Mouse (Mus musculus): ENCODE measurements around the gene Ptar1. TPM values are rescaled to one million over a fixed set of nuclear protein-coding genes. Genes with fewer than 3 reads are reported as not detected.

Ptar1 gene
- polyA plus RNA-seq, 1 experiment from 2014 or later = 3.4 TPM

DNA sequence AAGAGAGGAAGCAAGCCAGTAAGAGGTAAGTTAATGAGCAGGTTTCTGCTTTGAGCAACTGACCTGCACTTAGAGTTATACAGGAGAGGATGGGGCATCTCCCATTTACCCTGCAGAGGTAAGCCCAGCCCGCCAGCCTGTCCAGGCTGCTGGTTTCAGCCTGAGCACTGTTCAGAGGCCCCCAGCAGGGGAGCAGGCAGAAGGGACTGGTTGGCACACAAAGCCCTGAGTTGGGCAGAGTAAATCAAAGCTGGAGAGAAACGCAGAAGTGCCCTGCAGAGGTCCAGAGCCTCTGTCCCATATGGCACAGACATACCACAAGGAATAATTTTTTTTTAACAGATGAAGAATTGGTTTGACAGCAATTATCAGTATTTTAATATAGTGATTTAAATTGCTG, 76.8 kb downstream of the Ptar1 start:
- WGBS = 61% methylated on average over 2 of the region's 2 CpGs
- Histone ChIP-seq H3K4me3 (ENCODE audit: low read length) (no peak overlapping the region), H3K27me3 (ENCODE audit: control insufficient read depth, insufficient read depth, low read length) (peaks cover 12% of the 10 kb centered on the region), H3K36me3 (ENCODE audit: control insufficient read depth, insufficient read depth) (no peaks in the 10 kb centered on the region), H3K4me1 (ENCODE audit: control insufficient read depth, insufficient read depth, low read length) (peaks cover 5% of the 10 kb centered on the region; the same call in 1 of the 2 replicates), H3K9ac (ENCODE audit: low read length) (no peak overlapping the region), H3K27ac (ENCODE audit: low read length) (no peak overlapping the region), H3K9me3 (replicated peaks; ENCODE audit: control insufficient read depth, low read length) (no peaks in the 10 kb centered on the region), H3K4me2 (ENCODE audit: low read depth, low read length) (no peak overlapping the region)
- ATAC-seq (replicated peaks; ENCODE audit: extremely low read depth, insufficient read depth, low FRiP score) = no peak

GRCm38 (mm10) chr19:23768864-23769263, 81.6 kb downstream of the Ptar1 start:
- Histone ChIP-seq H3K27me3 (ENCODE audit: control insufficient read depth, insufficient read depth, low read length) (no peaks in the 10 kb centered on the region), H3K4me1 (ENCODE audit: control insufficient read depth, insufficient read depth, low read length) (no peaks in the 10 kb centered on the region), H3K9ac (ENCODE audit: low read length) (no peak overlapping the region), H3K4me2 (ENCODE audit: low read depth, low read length) (no peak overlapping the region), H3K27ac (ENCODE audit: low read length) (no peak overlapping the region), H3K9me3 (replicated peaks; ENCODE audit: control insufficient read depth, low read length) (no peaks in the 10 kb centered on the region), H3K4me3 (ENCODE audit: low read length) (no peak overlapping the region), H3K36me3 (ENCODE audit: control insufficient read depth, insufficient read depth) (no peaks in the 10 kb centered on the region)
- ATAC-seq (replicated peaks; ENCODE audit: extremely low read depth, insufficient read depth, low FRiP score) = no peak
- 74% methylated on average over 5 of the region's 5 CpGs for WGBS

- Histone ChIP-seq H3K4me3 (ENCODE audit: low read length) (no peak overlapping the region), H3K4me1 (ENCODE audit: control insufficient read depth, insufficient read depth, low read length) (no peaks in the 10 kb centered on the region), H3K4me2 (ENCODE audit: low read depth, low read length) (no peak overlapping the region), H3K27me3 (ENCODE audit: control insufficient read depth, insufficient read depth, low read length) (no peaks in the 10 kb centered on the region), H3K9me3 (replicated peaks; ENCODE audit: control insufficient read depth, low read length) (no peaks in the 10 kb centered on the region), H3K9ac (ENCODE audit: low read length) (no peak overlapping the region), H3K36me3 (ENCODE audit: control insufficient read depth, insufficient read depth) (no peaks in the 10 kb centered on the region), H3K27ac (ENCODE audit: low read length) (no peak overlapping the region)
- ATAC-seq (replicated peaks; ENCODE audit: extremely low read depth, insufficient read depth, low FRiP score) = no peak
- WGBS = 70% methylated on average over 10 of the region's 10 CpGs
These were observed 83.5 kb downstream of the Ptar1 start for GRCm38 (mm10) chr19:23770494-23771423.

- no peak overlapping the region for H3K9ac ChIP-seq (ENCODE audit: low read length)
- ATAC-seq (replicated peaks; ENCODE audit: extremely low read depth, insufficient read depth, low FRiP score) = no peak
- H3K36me3 ChIP-seq (ENCODE audit: control insufficient read depth, insufficient read depth) = no peaks in the 10 kb centered on the region
- H3K4me3 ChIP-seq (ENCODE audit: low read length) = no peak overlapping the region
- no peak overlapping the region for H3K27ac ChIP-seq (ENCODE audit: low read length)
- 63% methylated on average over 7 of the region's 7 CpGs for WGBS
- no peaks in the 10 kb centered on the region for H3K27me3 ChIP-seq (ENCODE audit: control insufficient read depth, insufficient read depth, low read length)
- H3K9me3 ChIP-seq (replicated peaks; ENCODE audit: control insufficient read depth, low read length) = no peaks in the 10 kb centered on the region
- no peak overlapping the region for H3K4me2 ChIP-seq (ENCODE audit: low read depth, low read length)
- H3K4me1 ChIP-seq (ENCODE audit: control insufficient read depth, insufficient read depth, low read length) = no peaks in the 10 kb centered on the region
These were observed 84.7 kb downstream of the Ptar1 start for GRCm38 (mm10) chr19:23771971-23772370.

- Histone ChIP-seq H3K36me3 (ENCODE audit: control insufficient read depth, insufficient read depth) (no peaks in the 10 kb centered on the region), H3K27me3 (ENCODE audit: control insufficient read depth, insufficient read depth, low read length) (no peaks in the 10 kb centered on the region), H3K4me3 (ENCODE audit: low read length) (no peak overlapping the region), H3K9ac (ENCODE audit: low read length) (no peak overlapping the region), H3K4me1 (ENCODE audit: control insufficient read depth, insufficient read depth, low read length) (no peaks in the 10 kb centered on the region), H3K9me3 (replicated peaks; ENCODE audit: control insufficient read depth, low read length) (no peaks in the 10 kb centered on the region), H3K27ac (ENCODE audit: low read length) (no peak overlapping the region), H3K4me2 (ENCODE audit: low read depth, low read length) (no peak overlapping the region)
- WGBS = 74% methylated on average over 6 of the region's 6 CpGs
- ATAC-seq (replicated peaks; ENCODE audit: extremely low read depth, insufficient read depth, low FRiP score) = no peak
These were observed 88.1 kb downstream of the Ptar1 start for GRCm38 (mm10) chr19:23775356-23775755.

- no peaks in the 10 kb centered on the region for H3K9me3 ChIP-seq (replicated peaks; ENCODE audit: control insufficient read depth, low read length)
- no peak for ATAC-seq (replicated peaks; ENCODE audit: extremely low read depth, insufficient read depth, low FRiP score)
- peaks cover 2% of the 10 kb centered on the region; the same call in 1 of the 2 replicates for H3K4me1 ChIP-seq (ENCODE audit: control insufficient read depth, insufficient read depth, low read length)
- H3K4me3 ChIP-seq (ENCODE audit: low read length) = no peak overlapping the region
- H3K27me3 ChIP-seq (ENCODE audit: control insufficient read depth, insufficient read depth, low read length) = no peaks in the 10 kb centered on the region
- no peak overlapping the region for H3K4me2 ChIP-seq (ENCODE audit: low read depth, low read length)
- no peak overlapping the region for H3K9ac ChIP-seq (ENCODE audit: low read length)
- no peaks in the 10 kb centered on the region for H3K36me3 ChIP-seq (ENCODE audit: control insufficient read depth, insufficient read depth)
- no peak overlapping the region for H3K27ac ChIP-seq (ENCODE audit: low read length)
These were observed 91.9 kb downstream of the Ptar1 start for GRCm38 (mm10) chr19:23779130-23779529.

GRCm38 (mm10) chr19:23780105-23780504, 92.9 kb downstream of the Ptar1 start:
- no peak for ATAC-seq (replicated peaks; ENCODE audit: extremely low read depth, insufficient read depth, low FRiP score)
- no peak overlapping the region for H3K4me3 ChIP-seq (ENCODE audit: low read length)
- no peaks in the 10 kb centered on the region for H3K9me3 ChIP-seq (replicated peaks; ENCODE audit: control insufficient read depth, low read length)
- peaks cover 2% of the 10 kb centered on the region; the same call in 1 of the 2 replicates for H3K4me1 ChIP-seq (ENCODE audit: control insufficient read depth, insufficient read depth, low read length)
- 80% methylated on average over 4 of the region's 4 CpGs for WGBS
- H3K9ac ChIP-seq (ENCODE audit: low read length) = no peak overlapping the region
- no peaks in the 10 kb centered on the region for H3K27me3 ChIP-seq (ENCODE audit: control insufficient read depth, insufficient read depth, low read length)
- no peaks in the 10 kb centered on the region for H3K36me3 ChIP-seq (ENCODE audit: control insufficient read depth, insufficient read depth)
- no peak overlapping the region for H3K27ac ChIP-seq (ENCODE audit: low read length)
- no peak overlapping the region for H3K4me2 ChIP-seq (ENCODE audit: low read depth, low read length)

Other genes starting within 250 kb of the Ptar1 start
- 1.6 and 1.8 TPM in 2 replicates for gene Mamdc2, start 239.0 kb upstream of the Ptar1 start, polyA plus RNA-seq (2015; fragmentation: Nextera tagmentation; extraction: Ambion mirVana)
- gene 1700028P14Rik, start 34.6 kb upstream of the Ptar1 start, polyA plus RNA-seq (2015; fragmentation: Nextera tagmentation; extraction: Ambion mirVana) = 0.28 and 0.52 TPM in 2 replicates
- gene Apba1, start 71.5 kb downstream of the Ptar1 start, polyA plus RNA-seq (2015; fragmentation: Nextera tagmentation; extraction: Ambion mirVana) = 0.30 and 0.37 TPM in 2 replicates

All from heart, embryonic 16.5 days (tissue).